Mouse (Mus musculus) spleen, adult 2 months (tissue): ENCODE results near the gene Rnf7.

Experiments
- CTCF ChIP-seq: fragments of 200-500 bp; IDR thresholded peaks from 2 replicates; pipeline ENCODE4 v1.5.1; 2011; ENCODE audit warnings: mild to moderate bottlenecking, inconsistent platforms; ENCODE audit not compliant: insufficient read depth, insufficient read length, insufficient replicate concordance; ENCODE audit errors: extremely low read depth
- POLR2A ChIP-seq: fragments of 200-500 bp; IDR thresholded peaks from 2 replicates; pipeline ENCODE4 v1.6.1; 2011; ENCODE audit warnings: low read depth, low read length, inconsistent platforms

DNA sequence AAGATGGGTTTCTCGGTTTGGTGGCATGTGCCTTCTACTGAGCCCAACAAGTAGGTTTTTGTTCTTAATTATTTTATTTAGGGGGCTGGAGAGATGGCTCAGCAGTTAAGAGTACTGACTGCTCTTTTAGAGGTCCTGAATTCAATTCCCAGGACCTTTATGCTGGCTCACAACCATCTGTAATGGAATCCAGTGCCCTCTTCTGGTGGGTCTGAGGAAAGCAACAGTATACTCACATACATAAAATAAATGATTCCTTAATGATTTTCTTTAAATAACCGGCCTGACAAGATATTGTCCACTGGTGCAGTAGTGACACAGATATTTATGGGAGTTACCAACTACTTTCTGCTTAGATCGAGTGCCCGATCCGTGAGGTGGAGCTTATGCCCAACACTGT, 44.7 kb upstream of the Rnf7 start:
- TF ChIP-seq CTCF = no peak
- no peak for TF ChIP-seq POLR2A
